Mouse (Mus musculus): Measurements from ENCODE around the gene Arglu1.

- TF ChIP-seq CTCF (IDR thresholded peaks at IDR 0.05; ENCODE audit: extremely low read depth, insufficient read depth, low read length) (no peak), POLR2A (IDR thresholded peaks at IDR 0.05; ENCODE audit: extremely low read depth, insufficient read depth, low read length) (no peak)
These were observed 40.8 kb downstream of the Arglu1 start for GRCm38 (mm10) chr8:8649536-8649935.

Data from cortical plate, adult 2 months (tissue).